Mouse (Mus musculus): Measurements from ENCODE around the gene Atp5c1.
A peak's percentile ranks its signal among the peaks of the same experiment; 100 is the strongest.

Gene Atp5c1

GRCm38 (mm10) chr2:10080310-10081010 is at the start of gene Atp5c1, which contains the start of gene Kin:
Gene Atp5c1, minus strand, starts transcription at chr2:10080510.
Gene Kin, plus strand, starts transcription at chr2:10080593.
- DNase-seq (ENCODE audit: low read depth, low spot score) = peak; percentile 99

GRCm38 (mm10) chr2:10128571-10128970 is 48.3 kb upstream of the Atp5c1 start:
- no peak for DNase-seq (ENCODE audit: low read depth, low spot score)

GRCm38 (mm10) chr2:10127471-10127870 is 47.2 kb upstream of the Atp5c1 start:
- DNase-seq (ENCODE audit: low read depth, low spot score) = no peak

GRCm38 (mm10) chr2:10126122-10126521 is 45.8 kb upstream of the Atp5c1 start:
- DNase-seq (ENCODE audit: low read depth, low spot score) = no peak

- DNase-seq (ENCODE audit: low read depth, low spot score) = no peak
Measured at GRCm38 (mm10) chr2:10121826-10122225, 41.5 kb upstream of the Atp5c1 start.

- DNase-seq (ENCODE audit: low read depth, low spot score) = no peak
Measured at GRCm38 (mm10) chr2:10119276-10119675, 39.0 kb upstream of the Atp5c1 start.

- no peak for DNase-seq (ENCODE audit: low read depth, low spot score)
Measured at GRCm38 (mm10) chr2:10118751-10119150, 38.4 kb upstream of the Atp5c1 start.

- DNase-seq (ENCODE audit: low read depth, low spot score) = no peak
Measured at GRCm38 (mm10) chr2:10108535-10109189, 28.4 kb upstream of the Atp5c1 start.

GRCm38 (mm10) chr2:10101180-10101579 is 20.9 kb upstream of the Atp5c1 start:
- peak; percentile 73 for DNase-seq (ENCODE audit: low read depth, low spot score)

- DNase-seq (ENCODE audit: low read depth, low spot score) = no peak
Measured at GRCm38 (mm10) chr2:10100471-10100870, 20.2 kb upstream of the Atp5c1 start.

GRCm38 (mm10) chr2:10098598-10099215 is 18.4 kb upstream of the Atp5c1 start:
- DNase-seq (ENCODE audit: low read depth, low spot score) = peak; percentile 60

- no peak for DNase-seq (ENCODE audit: low read depth, low spot score)
Measured at GRCm38 (mm10) chr2:10094327-10095100, 14.2 kb upstream of the Atp5c1 start.

GRCm38 (mm10) chr2:10087256-10087850 is 7.0 kb upstream of the Atp5c1 start:
- no peak for DNase-seq (ENCODE audit: low read depth, low spot score)

GRCm38 (mm10) chr2:10082737-10083136 is 2.4 kb upstream of the Atp5c1 start:
- DNase-seq (ENCODE audit: low read depth, low spot score) = no peak

- no peak for DNase-seq (ENCODE audit: low read depth, low spot score)
Measured at GRCm38 (mm10) chr2:10081453-10082080, 1.3 kb upstream of the Atp5c1 start.

GRCm38 (mm10) chr2:10079745-10080309 is 483 bp downstream of the Atp5c1 start:
- DNase-seq (ENCODE audit: low read depth, low spot score) = peak; percentile 14

- no peak for DNase-seq (ENCODE audit: low read depth, low spot score)
Measured at GRCm38 (mm10) chr2:10076675-10077074, 3.6 kb downstream of the Atp5c1 start.

- no peak for DNase-seq (ENCODE audit: low read depth, low spot score)
Measured at GRCm38 (mm10) chr2:10074470-10074869, 5.8 kb downstream of the Atp5c1 start.

- DNase-seq (ENCODE audit: low read depth, low spot score) = peak; percentile 35
Measured at GRCm38 (mm10) chr2:10071751-10072150, 8.6 kb downstream of the Atp5c1 start.

GRCm38 (mm10) chr2:10058836-10059235 is 21.5 kb downstream of the Atp5c1 start:
- DNase-seq (ENCODE audit: low read depth, low spot score) = no peak

GRCm38 (mm10) chr2:10051996-10052395 is 28.3 kb downstream of the Atp5c1 start:
- no peak for DNase-seq (ENCODE audit: low read depth, low spot score)
